Mouse (Mus musculus) neutrophil, adult 83 days (primary cell): Measurements from ENCODE around the gene Fcer2a. TPM values are rescaled to one million over a fixed set of nuclear protein-coding genes. Genes with fewer than 3 reads are reported as not detected.

Experiments used
- total RNA-seq, 2 experiments: library from RNA; stranded (reverse); gene quantifications; one replicate each; pipeline ENCODE4 v1.2.4; 2023

The Fcer2a gene
- total RNA-seq, result under 1 TPM; 0.29 to 0.70 TPM

GRCm38 (mm10) chr8:3694121-3694520 is at the start of gene Fcer2a:
TSS of gene Fcer2a (minus strand) at chr8:3694175.

GRCm38 (mm10) chr8:3720551-3720950 is 26.6 kb upstream of the Fcer2a start, which contains the start of gene Clec4g:
TSS of gene Clec4g (minus strand) at chr8:3720651.

GRCm38 (mm10) chr8:3676131-3676992 is 17.6 kb downstream of the Fcer2a start, which contains the start of gene Trappc5:
TSS of gene Trappc5 (plus strand) at chr8:3676299.

GRCm38 (mm10) chr8:3671980-3672491 is 21.9 kb downstream of the Fcer2a start, which contains the start of gene Fcor:
TSS of gene Fcor (minus strand) at chr8:3672362.

GRCm38 (mm10) chr8:3665507-3665906 is 28.5 kb downstream of the Fcer2a start, which contains the start of gene Mcemp1:
TSS of gene Mcemp1 (plus strand) at chr8:3665754.

GRCm38 (mm10) chr8:3655526-3655925 is 38.4 kb downstream of the Fcer2a start, which contains the start of gene Retn:
TSS of gene Retn (plus strand) at chr8:3655770.

Other genes starting within 250 kb of the Fcer2a start
- gene Pex11g, start 226.5 kb downstream of the Fcer2a start, total RNA-seq, result under 1 TPM; 0.60 to 0.81 TPM
- gene Tex45, start 223.3 kb downstream of the Fcer2a start, total RNA-seq, result under 1 TPM; 0.22 to 0.26 TPM
- 1 to 10 TPM; 5.0 to 5.5 TPM for gene Zfp358, start 201.0 kb downstream of the Fcer2a start, total RNA-seq
- 10 to 100 TPM; 27.1 to 36.8 TPM for gene Mcoln1, start 193.7 kb downstream of the Fcer2a start, total RNA-seq
- 10 to 100 TPM; 28.1 to 30.0 TPM for gene Pnpla6, start 178.8 kb downstream of the Fcer2a start, total RNA-seq
- not detected for gene C330021F23Rik, start 126.2 kb downstream of the Fcer2a start, total RNA-seq
- gene Camsap3, start 106.9 kb downstream of the Fcer2a start, total RNA-seq, result under 1 TPM; 0.11 to 0.68 TPM
- 10 to 100 TPM; 38.0 to 40.5 TPM for gene Xab2, start 72.9 kb downstream of the Fcer2a start, total RNA-seq
- gene Pet100, start 72.6 kb downstream of the Fcer2a start, total RNA-seq, result 100 to 1,000 TPM; 104 to 110 TPM
- not detected for gene Pcp2, start 68.6 kb downstream of the Fcer2a start, total RNA-seq
- gene Stxbp2, start 63.2 kb downstream of the Fcer2a start, total RNA-seq, result 100 to 1,000 TPM; 304 to 323 TPM
- gene Retn, start 38.4 kb downstream of the Fcer2a start, total RNA-seq, result 1 to 10 TPM; 1.6 to 1.7 TPM
- gene Mcemp1, start 28.4 kb downstream of the Fcer2a start, total RNA-seq, result 100 to 1,000 TPM; 317 to 329 TPM
- gene Fcor, start 21.8 kb downstream of the Fcer2a start, total RNA-seq, result 1 to 10 TPM; 5.6 to 5.8 TPM
- 10 to 100 TPM; 11.7 to 14.0 TPM for gene Trappc5, start 17.9 kb downstream of the Fcer2a start, total RNA-seq
- not detected for gene Clec4g, start 26.5 kb upstream of the Fcer2a start, total RNA-seq
- gene Cd209a, start 54.8 kb upstream of the Fcer2a start, total RNA-seq, result 1 to 10 TPM; 6.7 to 7.7 TPM
- not detected for gene Cd209e, start 160.1 kb upstream of the Fcer2a start, total RNA-seq
- under 1 TPM in 1 of 2 experiments, not detected in 1; 0.39 TPM for gene Cd209d, start 184.4 kb upstream of the Fcer2a start, total RNA-seq
- gene Cd209b, start 232.7 kb upstream of the Fcer2a start, total RNA-seq, result not detected